Mouse (Mus musculus): ENCODE data around the gene Olfr589. TPM values are rescaled to one million over a fixed set of nuclear protein-coding genes. Genes with fewer than 3 reads are reported as not detected.

Gene Olfr589
- not detected for polyA plus RNA-seq (2014; fragmentation: Illumina TruSeq; extraction: RNeasy Lipid Tissue Mini Kit (QIAGEN cat#74804); ENCODE audit: low replicate concordance)

DNA sequence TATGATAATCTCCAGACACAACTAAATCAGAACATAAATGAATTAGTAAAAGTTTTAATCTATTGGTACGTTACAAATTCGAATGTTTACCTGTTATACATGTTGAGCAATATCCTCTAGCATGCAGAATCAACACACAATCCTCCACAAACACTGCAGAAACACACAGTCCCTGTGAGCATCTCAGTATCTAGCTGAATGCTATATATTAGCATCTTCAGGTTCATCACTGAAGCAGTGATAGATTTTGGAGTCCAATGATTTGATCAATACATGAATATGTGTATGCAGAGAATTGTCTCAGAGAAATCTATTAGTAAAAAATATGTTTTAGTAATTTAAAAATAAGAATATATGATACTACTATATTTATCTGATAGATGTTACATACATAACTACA lies at the start of gene Olfr589:
Gene Olfr589, minus strand, starts transcription at position 101 of the 400 bp plus-strand sequence.

DNA sequence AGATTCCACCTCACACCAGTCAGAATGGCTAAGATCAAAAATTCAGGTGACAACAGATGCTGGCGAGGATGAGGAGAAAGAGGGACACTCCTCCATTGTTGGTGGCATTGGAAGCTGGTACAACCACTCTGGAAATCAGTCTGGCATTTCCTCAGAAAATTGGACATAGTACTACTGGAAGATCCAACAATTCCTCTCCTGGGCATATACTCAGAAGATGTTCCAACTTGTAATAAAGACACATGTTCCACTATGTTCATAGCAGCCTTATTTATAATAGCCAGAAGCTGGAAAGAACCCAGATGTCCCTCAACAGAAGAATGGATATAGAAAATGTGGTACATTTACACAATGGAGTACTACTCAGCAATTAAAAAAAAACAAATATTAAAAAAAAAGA lies 28.3 kb upstream of the Olfr589 start, which contains the start of gene Olfr592:
Gene Olfr592, plus strand, starts transcription at position 301 of the 400 bp plus-strand sequence.

DNA sequence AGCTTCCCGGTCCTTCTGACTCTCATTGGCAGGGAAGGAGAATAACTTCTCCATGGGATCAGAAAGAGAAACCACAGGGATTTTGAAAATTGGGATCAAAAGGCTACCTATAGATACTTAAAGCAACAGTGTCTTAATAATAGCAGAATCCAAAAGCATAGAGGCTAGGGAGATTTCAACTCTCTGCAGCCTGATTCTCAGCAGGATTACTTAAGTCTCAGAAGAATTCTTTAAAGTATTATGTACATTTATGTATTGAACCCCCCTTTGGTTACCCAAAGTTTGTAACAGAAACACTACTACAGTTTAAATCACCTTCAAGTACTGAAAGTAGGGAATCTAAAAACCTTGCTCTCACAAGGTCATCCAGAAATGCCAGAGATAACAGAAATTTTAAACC lies 22.1 kb upstream of the Olfr589 start, which contains the start of gene Olfr591:
Gene Olfr591, minus strand, starts transcription at position 101 of the 400 bp plus-strand sequence.

DNA sequence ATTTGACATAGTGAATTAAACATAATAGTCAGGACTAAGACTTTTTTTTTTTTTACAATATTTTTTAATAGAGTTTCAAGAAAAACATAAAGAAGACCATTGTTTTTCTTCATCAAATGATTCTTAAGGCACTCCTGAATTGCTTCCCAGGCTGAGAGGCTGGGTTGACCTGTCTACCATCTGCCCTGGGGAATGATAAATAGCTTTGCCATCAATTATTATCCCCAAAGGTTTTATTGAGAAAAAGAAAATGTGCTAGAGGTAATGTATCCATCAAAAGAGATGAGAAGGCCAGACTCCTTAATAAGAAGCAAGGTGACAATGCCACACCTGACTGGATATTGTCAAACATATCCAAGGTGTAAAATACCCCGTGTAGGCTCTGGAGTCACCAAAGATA lies 15.6 kb downstream of the Olfr589 start, which contains the start of gene Olfr588-ps1:
Gene Olfr588-ps1, plus strand, starts transcription at position 301 of the 400 bp plus-strand sequence.

DNA sequence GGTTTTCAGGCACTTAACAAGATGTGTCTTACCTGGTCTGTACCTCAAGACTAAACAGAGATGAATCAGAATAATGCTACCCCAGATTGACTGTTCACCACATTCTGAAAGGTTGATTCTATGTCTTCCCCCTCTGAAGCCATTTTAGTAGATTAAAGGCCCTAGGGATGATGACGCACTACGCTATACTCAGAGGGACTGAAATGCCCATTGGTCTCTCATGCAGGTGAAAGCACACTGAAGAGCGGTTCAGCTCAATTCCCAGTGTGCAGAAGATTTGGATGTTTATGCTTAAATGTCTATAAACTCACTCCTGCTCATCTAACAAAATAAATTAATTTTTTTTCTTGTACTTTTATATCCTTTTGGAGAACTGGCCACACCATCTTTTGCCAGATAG lies 30.6 kb downstream of the Olfr589 start, which contains the start of gene Olfr586:
Gene Olfr586, minus strand, starts transcription at position 101 of the 400 bp plus-strand sequence.

Other genes with a start within 250 kb of the Olfr589 start
- not detected for gene Olfr571, start 238.8 kb downstream of the Olfr589 start, polyA plus RNA-seq (2014; fragmentation: Illumina TruSeq; extraction: RNeasy Lipid Tissue Mini Kit (QIAGEN cat#74804); ENCODE audit: low replicate concordance)
- not detected for gene Olfr572, start 231.9 kb downstream of the Olfr589 start, polyA plus RNA-seq (2014; fragmentation: Illumina TruSeq; extraction: RNeasy Lipid Tissue Mini Kit (QIAGEN cat#74804); ENCODE audit: low replicate concordance)
- gene Olfr573-ps1, start 213.8 kb downstream of the Olfr589 start, polyA plus RNA-seq (2014; fragmentation: Illumina TruSeq; extraction: RNeasy Lipid Tissue Mini Kit (QIAGEN cat#74804); ENCODE audit: low replicate concordance), result not detected
- gene Olfr574, start 207.9 kb downstream of the Olfr589 start, polyA plus RNA-seq (2014; fragmentation: Illumina TruSeq; extraction: RNeasy Lipid Tissue Mini Kit (QIAGEN cat#74804); ENCODE audit: low replicate concordance), result not detected
- not detected for gene Olfr575, start 197.6 kb downstream of the Olfr589 start, polyA plus RNA-seq (2014; fragmentation: Illumina TruSeq; extraction: RNeasy Lipid Tissue Mini Kit (QIAGEN cat#74804); ENCODE audit: low replicate concordance)
- not detected for gene Olfr576, start 193.7 kb downstream of the Olfr589 start, polyA plus RNA-seq (2014; fragmentation: Illumina TruSeq; extraction: RNeasy Lipid Tissue Mini Kit (QIAGEN cat#74804); ENCODE audit: low replicate concordance)
- not detected for gene Olfr577, start 180.4 kb downstream of the Olfr589 start, polyA plus RNA-seq (2014; fragmentation: Illumina TruSeq; extraction: RNeasy Lipid Tissue Mini Kit (QIAGEN cat#74804); ENCODE audit: low replicate concordance)
- gene Olfr578, start 167.0 kb downstream of the Olfr589 start, polyA plus RNA-seq (2014; fragmentation: Illumina TruSeq; extraction: RNeasy Lipid Tissue Mini Kit (QIAGEN cat#74804); ENCODE audit: low replicate concordance), result not detected
- not detected for gene Olfr582, start 118.3 kb downstream of the Olfr589 start, polyA plus RNA-seq (2014; fragmentation: Illumina TruSeq; extraction: RNeasy Lipid Tissue Mini Kit (QIAGEN cat#74804); ENCODE audit: low replicate concordance)
- gene Olfr583, start 105.1 kb downstream of the Olfr589 start, polyA plus RNA-seq (2014; fragmentation: Illumina TruSeq; extraction: RNeasy Lipid Tissue Mini Kit (QIAGEN cat#74804); ENCODE audit: low replicate concordance), result not detected
- gene Olfr584, start 74.5 kb downstream of the Olfr589 start, polyA plus RNA-seq (2014; fragmentation: Illumina TruSeq; extraction: RNeasy Lipid Tissue Mini Kit (QIAGEN cat#74804); ENCODE audit: low replicate concordance), result not detected
- gene Olfr585, start 58.6 kb downstream of the Olfr589 start, polyA plus RNA-seq (2014; fragmentation: Illumina TruSeq; extraction: RNeasy Lipid Tissue Mini Kit (QIAGEN cat#74804); ENCODE audit: low replicate concordance), result not detected
- not detected for gene Olfr586, start 30.7 kb downstream of the Olfr589 start, polyA plus RNA-seq (2014; fragmentation: Illumina TruSeq; extraction: RNeasy Lipid Tissue Mini Kit (QIAGEN cat#74804); ENCODE audit: low replicate concordance)
- not detected for gene Olfr588-ps1, start 15.5 kb downstream of the Olfr589 start, polyA plus RNA-seq (2014; fragmentation: Illumina TruSeq; extraction: RNeasy Lipid Tissue Mini Kit (QIAGEN cat#74804); ENCODE audit: low replicate concordance)
- gene Olfr591, start 22.0 kb upstream of the Olfr589 start, polyA plus RNA-seq (2014; fragmentation: Illumina TruSeq; extraction: RNeasy Lipid Tissue Mini Kit (QIAGEN cat#74804); ENCODE audit: low replicate concordance), result not detected
- gene Olfr592, start 28.4 kb upstream of the Olfr589 start, polyA plus RNA-seq (2014; fragmentation: Illumina TruSeq; extraction: RNeasy Lipid Tissue Mini Kit (QIAGEN cat#74804); ENCODE audit: low replicate concordance), result not detected
- gene Olfr593, start 55.5 kb upstream of the Olfr589 start, polyA plus RNA-seq (2014; fragmentation: Illumina TruSeq; extraction: RNeasy Lipid Tissue Mini Kit (QIAGEN cat#74804); ENCODE audit: low replicate concordance), result not detected
- gene Olfr594, start 60.6 kb upstream of the Olfr589 start, polyA plus RNA-seq (2014; fragmentation: Illumina TruSeq; extraction: RNeasy Lipid Tissue Mini Kit (QIAGEN cat#74804); ENCODE audit: low replicate concordance), result not detected
- gene Usp17ld, start 96.1 kb upstream of the Olfr589 start, polyA plus RNA-seq (2014; fragmentation: Illumina TruSeq; extraction: RNeasy Lipid Tissue Mini Kit (QIAGEN cat#74804); ENCODE audit: low replicate concordance), result not detected
- gene Olfr596, start 149.3 kb upstream of the Olfr589 start, polyA plus RNA-seq (2014; fragmentation: Illumina TruSeq; extraction: RNeasy Lipid Tissue Mini Kit (QIAGEN cat#74804); ENCODE audit: low replicate concordance), result not detected
- gene Olfr597, start 160.0 kb upstream of the Olfr589 start, polyA plus RNA-seq (2014; fragmentation: Illumina TruSeq; extraction: RNeasy Lipid Tissue Mini Kit (QIAGEN cat#74804); ENCODE audit: low replicate concordance), result not detected
- gene Olfr598, start 167.2 kb upstream of the Olfr589 start, polyA plus RNA-seq (2014; fragmentation: Illumina TruSeq; extraction: RNeasy Lipid Tissue Mini Kit (QIAGEN cat#74804); ENCODE audit: low replicate concordance), result not detected
- not detected for gene Olfr599, start 179.6 kb upstream of the Olfr589 start, polyA plus RNA-seq (2014; fragmentation: Illumina TruSeq; extraction: RNeasy Lipid Tissue Mini Kit (QIAGEN cat#74804); ENCODE audit: low replicate concordance)
- gene Olfr600, start 193.3 kb upstream of the Olfr589 start, polyA plus RNA-seq (2014; fragmentation: Illumina TruSeq; extraction: RNeasy Lipid Tissue Mini Kit (QIAGEN cat#74804); ENCODE audit: low replicate concordance), result not detected
- not detected for gene Olfr601, start 206.3 kb upstream of the Olfr589 start, polyA plus RNA-seq (2014; fragmentation: Illumina TruSeq; extraction: RNeasy Lipid Tissue Mini Kit (QIAGEN cat#74804); ENCODE audit: low replicate concordance)
- gene Olfr603, start 229.8 kb upstream of the Olfr589 start, polyA plus RNA-seq (2014; fragmentation: Illumina TruSeq; extraction: RNeasy Lipid Tissue Mini Kit (QIAGEN cat#74804); ENCODE audit: low replicate concordance), result not detected

Data from small intestine, adult 10 weeks (tissue).